Mouse (Mus musculus): Measurements from ENCODE around the gene Olfr1208. TPM values are rescaled to one million over a fixed set of nuclear protein-coding genes. Genes with fewer than 3 reads are reported as not detected.

Gene Olfr1208
- total RNA-seq (2014; rRNA removed) (not detected in 2 replicates), polyA plus RNA-seq (2015; fragmentation: Nextera tagmentation; extraction: Ambion mirVana) (not detected in 2 replicates)

- ATAC-seq (ENCODE audit: low FRiP score), result no peak
- no peak for DNase-seq (ENCODE audit: low spot score)
These were observed at the start of gene Olfr1208 for GRCm38 (mm10) chr2:88902211-88902610. TSS of gene Olfr1208 (minus strand) at chr2:88902311.

DNA sequence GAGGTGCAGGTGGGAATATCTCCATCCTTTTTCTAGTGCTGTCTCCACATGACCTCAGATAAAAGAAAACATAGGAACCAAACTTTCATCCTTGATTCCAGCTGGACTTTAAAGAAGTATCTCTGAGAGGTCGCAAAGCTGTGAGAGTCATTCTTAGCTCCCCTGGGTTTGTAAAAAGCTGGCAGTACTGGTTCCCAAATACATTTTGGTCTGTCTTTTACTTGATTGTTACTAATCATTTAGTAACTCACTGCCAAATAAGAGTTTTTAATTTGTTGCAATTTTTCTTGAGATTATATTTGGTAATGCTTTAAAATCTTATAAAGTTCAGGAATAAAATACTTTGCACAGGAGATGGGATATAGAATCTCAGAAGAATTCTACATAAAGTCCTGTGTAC lies 35.9 kb upstream of the Olfr1208 start, which contains the start of gene Olfr1211:
Olfr1211 (minus strand) TSS at position 101 of the 400 bp plus-strand sequence.
- H3K9ac ChIP-seq (replicated peaks; ENCODE audit: low read length, poor library complexity, severe bottlenecking), result no peak within 1 kb of the TSS
- H3K27ac ChIP-seq (ENCODE audit: low read depth, low read length), result no peak within 1 kb of the TSS
- H3K4me3 ChIP-seq (ENCODE audit: low read depth, low read length), result no peak within 1 kb of the TSS
- DNase-seq (ENCODE audit: low spot score) (no peak), ATAC-seq (ENCODE audit: low FRiP score) (no peak)
- no peaks in the 10 kb centered on the region for H3K36me3 ChIP-seq (ENCODE audit: insufficient read depth, low read length)
- no peaks in the 10 kb centered on the region for H3K4me1 ChIP-seq (ENCODE audit: insufficient read depth, low read length)
- WGBS, result 87% methylated on average over 1 of the region's 1 CpGs
- no peak within 1 kb of the TSS for H3K4me2 ChIP-seq (ENCODE audit: low read depth, low read length, poor library complexity, severe bottlenecking)
- no peak for TF ChIP-seq CTCF (IDR thresholded peaks at IDR 0.05)
- no peaks in the 10 kb centered on the region for H3K27me3 ChIP-seq (ENCODE audit: insufficient read depth, low read length)
- no peaks in the 10 kb centered on the region for H3K9me3 ChIP-seq (ENCODE audit: low read length)

More at GRCm38 (mm10) chr2:88902211-88902610, at the start of gene Olfr1208:
- Histone ChIP-seq H3K9ac (replicated peaks; ENCODE audit: low read length, poor library complexity, severe bottlenecking) (no peak within 1 kb of the TSS), H3K27me3 (ENCODE audit: insufficient read depth, low read length) (no peaks in the 10 kb centered on the region), H3K9me3 (ENCODE audit: low read length) (no peaks in the 10 kb centered on the region), H3K36me3 (ENCODE audit: insufficient read depth, low read length) (no peaks in the 10 kb centered on the region), H3K27ac (ENCODE audit: low read depth, low read length) (no peak within 1 kb of the TSS), H3K4me1 (ENCODE audit: insufficient read depth, low read length) (no peaks in the 10 kb centered on the region), H3K4me3 (ENCODE audit: low read depth, low read length) (no peak within 1 kb of the TSS), H3K4me2 (ENCODE audit: low read depth, low read length, poor library complexity, severe bottlenecking) (no peak within 1 kb of the TSS)
- no peak for TF ChIP-seq CTCF (IDR thresholded peaks at IDR 0.05)

DNA sequence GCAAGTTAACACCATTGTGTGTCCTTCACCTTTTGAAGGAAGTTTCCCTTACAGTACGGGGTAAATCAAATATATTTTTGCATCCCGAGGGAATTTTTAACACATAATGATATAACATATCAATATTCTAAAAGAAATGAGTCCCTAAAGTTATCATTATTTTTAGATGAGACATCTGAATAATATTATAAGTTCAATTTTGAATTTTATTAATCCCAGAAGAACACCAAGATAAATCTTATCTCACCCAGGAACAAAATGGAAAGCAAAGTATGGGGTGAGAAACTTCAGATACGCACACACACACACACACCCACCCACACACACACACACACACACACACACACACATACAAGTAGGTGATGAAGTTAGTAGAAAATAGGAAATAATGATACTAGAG lies 12.9 kb upstream of the Olfr1208 start, which contains the start of gene Olfr1209:
Olfr1209 (minus strand) TSS at position 101 of the 400 bp plus-strand sequence.
- no peak for DNase-seq (ENCODE audit: low spot score)
- no peak within 1 kb of the TSS for H3K9ac ChIP-seq (replicated peaks; ENCODE audit: low read length, poor library complexity, severe bottlenecking)
- no peak within 1 kb of the TSS for H3K4me3 ChIP-seq (ENCODE audit: low read depth, low read length)
- no peaks in the 10 kb centered on the region for H3K9me3 ChIP-seq (ENCODE audit: low read length)
- no peaks in the 10 kb centered on the region for H3K36me3 ChIP-seq (ENCODE audit: insufficient read depth, low read length)
- 95% methylated on average over 3 of the region's 3 CpGs for WGBS
- H3K27ac ChIP-seq (ENCODE audit: low read depth, low read length), result no peak within 1 kb of the TSS
- H3K4me1 ChIP-seq (ENCODE audit: insufficient read depth, low read length), result no peaks in the 10 kb centered on the region
- no peaks in the 10 kb centered on the region for H3K27me3 ChIP-seq (ENCODE audit: insufficient read depth, low read length)
- no peak for TF ChIP-seq CTCF (IDR thresholded peaks at IDR 0.05)
- no peak within 1 kb of the TSS for H3K4me2 ChIP-seq (ENCODE audit: low read depth, low read length, poor library complexity, severe bottlenecking)
- no peak for ATAC-seq (ENCODE audit: low FRiP score)

GRCm38 (mm10) chr2:88862931-88863330 lies 39.2 kb downstream of the Olfr1208 start, which contains the start of gene Olfr1206:
TSS of gene Olfr1206 (plus strand) at chr2:88863231.
- Histone ChIP-seq H3K4me1 (ENCODE audit: insufficient read depth, low read length) (no peaks in the 10 kb centered on the region), H3K27ac (ENCODE audit: low read depth, low read length) (no peak within 1 kb of the TSS), H3K27me3 (ENCODE audit: insufficient read depth, low read length) (no peaks in the 10 kb centered on the region), H3K4me2 (ENCODE audit: low read depth, low read length, poor library complexity, severe bottlenecking) (no peak within 1 kb of the TSS), H3K9ac (replicated peaks; ENCODE audit: low read length, poor library complexity, severe bottlenecking) (no peak within 1 kb of the TSS), H3K36me3 (ENCODE audit: insufficient read depth, low read length) (no peaks in the 10 kb centered on the region), H3K9me3 (ENCODE audit: low read length) (no peaks in the 10 kb centered on the region), H3K4me3 (ENCODE audit: low read depth, low read length) (no peak within 1 kb of the TSS)
- DNase-seq (ENCODE audit: low spot score) (no peak), ATAC-seq (ENCODE audit: low FRiP score) (no peak)
- no peak for TF ChIP-seq CTCF (IDR thresholded peaks at IDR 0.05)
- 80% methylated on average over 2 of the region's 2 CpGs for WGBS

DNA sequence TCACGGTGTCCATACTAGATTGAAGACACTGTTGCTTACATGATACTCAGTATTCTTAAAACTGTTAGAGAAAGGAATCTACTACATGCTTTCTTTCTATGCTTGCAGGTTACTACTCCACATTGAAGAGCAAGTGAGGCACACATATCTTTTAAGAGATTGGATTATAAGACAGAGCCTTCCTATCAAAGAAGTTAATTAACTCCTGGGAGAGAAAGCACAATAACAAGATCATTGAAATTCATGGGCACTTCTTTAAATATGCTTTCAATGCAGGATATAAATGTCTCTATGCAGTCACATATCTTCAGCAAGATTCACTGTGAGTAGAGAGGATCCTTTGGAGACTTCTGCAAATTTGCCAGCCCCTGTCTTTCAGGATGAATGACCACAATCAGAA lies 53.1 kb downstream of the Olfr1208 start, which contains the start of gene Olfr1204:
Olfr1204 (plus strand) TSS at position 301 of the 400 bp plus-strand sequence.
- Histone ChIP-seq H3K9ac (replicated peaks; ENCODE audit: low read length, poor library complexity, severe bottlenecking) (no peak within 1 kb of the TSS), H3K27me3 (ENCODE audit: insufficient read depth, low read length) (no peaks in the 10 kb centered on the region), H3K9me3 (ENCODE audit: low read length) (no peaks in the 10 kb centered on the region), H3K36me3 (ENCODE audit: insufficient read depth, low read length) (no peaks in the 10 kb centered on the region), H3K4me3 (ENCODE audit: low read depth, low read length) (no peak within 1 kb of the TSS), H3K4me2 (ENCODE audit: low read depth, low read length, poor library complexity, severe bottlenecking) (no peak within 1 kb of the TSS), H3K27ac (ENCODE audit: low read depth, low read length) (no peak within 1 kb of the TSS), H3K4me1 (ENCODE audit: insufficient read depth, low read length) (no peaks in the 10 kb centered on the region)
- no peak for ATAC-seq (ENCODE audit: low FRiP score)
- no peak for TF ChIP-seq CTCF (IDR thresholded peaks at IDR 0.05)
- DNase-seq (ENCODE audit: low spot score), result no peak
- WGBS, result 91% methylated on average over 1 of the region's 1 CpGs

Other genes with a start within 250 kb of the Olfr1208 start
- gene Olfr1193, start 226.7 kb downstream of the Olfr1208 start, total RNA-seq (2014; rRNA removed), result not detected in 2 replicates
- not detected in 2 replicates for gene Olfr1193, start 226.7 kb downstream of the Olfr1208 start, polyA plus RNA-seq (2015; fragmentation: Nextera tagmentation; extraction: Ambion mirVana)
- gene Olfr1195, start 213.1 kb downstream of the Olfr1208 start, total RNA-seq (2014; rRNA removed), result not detected in 2 replicates
- gene Olfr1195, start 213.1 kb downstream of the Olfr1208 start, polyA plus RNA-seq (2015; fragmentation: Nextera tagmentation; extraction: Ambion mirVana), result not detected in 2 replicates
- gene Olfr1196, start 197.7 kb downstream of the Olfr1208 start, total RNA-seq (2014; rRNA removed), result not detected in 2 replicates
- gene Olfr1196, start 197.7 kb downstream of the Olfr1208 start, polyA plus RNA-seq (2015; fragmentation: Nextera tagmentation; extraction: Ambion mirVana), result not detected in 2 replicates
- not detected in 2 replicates for gene Olfr1197, start 169.9 kb downstream of the Olfr1208 start, total RNA-seq (2014; rRNA removed)
- gene Olfr1197, start 169.9 kb downstream of the Olfr1208 start, polyA plus RNA-seq (2015; fragmentation: Nextera tagmentation; extraction: Ambion mirVana), result not detected in 2 replicates
- not detected in 2 replicates for gene Olfr1198, start 150.9 kb downstream of the Olfr1208 start, total RNA-seq (2014; rRNA removed)
- gene Olfr1198, start 150.9 kb downstream of the Olfr1208 start, polyA plus RNA-seq (2015; fragmentation: Nextera tagmentation; extraction: Ambion mirVana), result not detected in 2 replicates
- gene Olfr1199, start 141.8 kb downstream of the Olfr1208 start, total RNA-seq (2014; rRNA removed), result not detected in 2 replicates
- gene Olfr1199, start 141.8 kb downstream of the Olfr1208 start, polyA plus RNA-seq (2015; fragmentation: Nextera tagmentation; extraction: Ambion mirVana), result not detected in 2 replicates
- gene Olfr1200, start 131.8 kb downstream of the Olfr1208 start, total RNA-seq (2014; rRNA removed), result not detected in 2 replicates
- not detected in 2 replicates for gene Olfr1200, start 131.8 kb downstream of the Olfr1208 start, polyA plus RNA-seq (2015; fragmentation: Nextera tagmentation; extraction: Ambion mirVana)
- not detected in 2 replicates for gene Olfr1201, start 109.3 kb downstream of the Olfr1208 start, total RNA-seq (2014; rRNA removed)
- not detected in 2 replicates for gene Olfr1201, start 109.3 kb downstream of the Olfr1208 start, polyA plus RNA-seq (2015; fragmentation: Nextera tagmentation; extraction: Ambion mirVana)
- gene Olfr1202, start 87.8 kb downstream of the Olfr1208 start, total RNA-seq (2014; rRNA removed), result not detected in 2 replicates
- gene Olfr1202, start 87.8 kb downstream of the Olfr1208 start, polyA plus RNA-seq (2015; fragmentation: Nextera tagmentation; extraction: Ambion mirVana), result 0.04 TPM in 1 of 2 replicates, not detected in the other
- not detected in 2 replicates for gene Olfr1205, start 72.6 kb downstream of the Olfr1208 start, total RNA-seq (2014; rRNA removed)
- not detected in 2 replicates for gene Olfr1205, start 72.6 kb downstream of the Olfr1208 start, polyA plus RNA-seq (2015; fragmentation: Nextera tagmentation; extraction: Ambion mirVana)
- gene Olfr1204, start 53.0 kb downstream of the Olfr1208 start, total RNA-seq (2014; rRNA removed), result not detected in 2 replicates
- gene Olfr1204, start 53.0 kb downstream of the Olfr1208 start, polyA plus RNA-seq (2015; fragmentation: Nextera tagmentation; extraction: Ambion mirVana), result not detected in 2 replicates
- gene Olfr1206, start 39.1 kb downstream of the Olfr1208 start, total RNA-seq (2014; rRNA removed), result not detected in 2 replicates
- not detected in 2 replicates for gene Olfr1206, start 39.1 kb downstream of the Olfr1208 start, polyA plus RNA-seq (2015; fragmentation: Nextera tagmentation; extraction: Ambion mirVana)
- gene Olfr1209, start 12.8 kb upstream of the Olfr1208 start, total RNA-seq (2014; rRNA removed), result not detected in 2 replicates
- gene Olfr1209, start 12.8 kb upstream of the Olfr1208 start, polyA plus RNA-seq (2015; fragmentation: Nextera tagmentation; extraction: Ambion mirVana), result not detected in 2 replicates
- gene Olfr1211, start 35.8 kb upstream of the Olfr1208 start, total RNA-seq (2014; rRNA removed), result not detected in 2 replicates
- not detected in 2 replicates for gene Olfr1211, start 35.8 kb upstream of the Olfr1208 start, polyA plus RNA-seq (2015; fragmentation: Nextera tagmentation; extraction: Ambion mirVana)
- gene Olfr1212, start 51.7 kb upstream of the Olfr1208 start, total RNA-seq (2014; rRNA removed), result not detected in 2 replicates
- gene Olfr1212, start 51.7 kb upstream of the Olfr1208 start, polyA plus RNA-seq (2015; fragmentation: Nextera tagmentation; extraction: Ambion mirVana), result not detected in 2 replicates
- not detected in 2 replicates for gene Gm13762, start 78.0 kb upstream of the Olfr1208 start, total RNA-seq (2014; rRNA removed)
- gene Gm13762, start 78.0 kb upstream of the Olfr1208 start, polyA plus RNA-seq (2015; fragmentation: Nextera tagmentation; extraction: Ambion mirVana), result not detected in 2 replicates
- gene Olfr1214, start 90.3 kb upstream of the Olfr1208 start, total RNA-seq (2014; rRNA removed), result not detected in 2 replicates
- not detected in 2 replicates for gene Olfr1214, start 90.3 kb upstream of the Olfr1208 start, polyA plus RNA-seq (2015; fragmentation: Nextera tagmentation; extraction: Ambion mirVana)
- gene Olfr1215, start 104.7 kb upstream of the Olfr1208 start, total RNA-seq (2014; rRNA removed), result not detected in 2 replicates
- not detected in 2 replicates for gene Olfr1215, start 104.7 kb upstream of the Olfr1208 start, polyA plus RNA-seq (2015; fragmentation: Nextera tagmentation; extraction: Ambion mirVana)
- not detected in 2 replicates for gene Olfr1216, start 116.0 kb upstream of the Olfr1208 start, total RNA-seq (2014; rRNA removed)
- not detected in 2 replicates for gene Olfr1216, start 116.0 kb upstream of the Olfr1208 start, polyA plus RNA-seq (2015; fragmentation: Nextera tagmentation; extraction: Ambion mirVana)
- not detected in 2 replicates for gene Olfr1217, start 129.8 kb upstream of the Olfr1208 start, total RNA-seq (2014; rRNA removed)
- not detected in 2 replicates for gene Olfr1217, start 129.8 kb upstream of the Olfr1208 start, polyA plus RNA-seq (2015; fragmentation: Nextera tagmentation; extraction: Ambion mirVana)
- gene Olfr1218, start 158.9 kb upstream of the Olfr1208 start, total RNA-seq (2014; rRNA removed), result not detected in 2 replicates
- gene Olfr1218, start 158.9 kb upstream of the Olfr1208 start, polyA plus RNA-seq (2015; fragmentation: Nextera tagmentation; extraction: Ambion mirVana), result not detected in 2 replicates
- not detected in 2 replicates for gene Olfr1219, start 181.2 kb upstream of the Olfr1208 start, total RNA-seq (2014; rRNA removed)
- not detected in 2 replicates for gene Olfr1219, start 181.2 kb upstream of the Olfr1208 start, polyA plus RNA-seq (2015; fragmentation: Nextera tagmentation; extraction: Ambion mirVana)
- gene Olfr1220, start 204.5 kb upstream of the Olfr1208 start, total RNA-seq (2014; rRNA removed), result not detected in 2 replicates
- not detected in 2 replicates for gene Olfr1220, start 204.5 kb upstream of the Olfr1208 start, polyA plus RNA-seq (2015; fragmentation: Nextera tagmentation; extraction: Ambion mirVana)
- gene Olfr1221, start 215.0 kb upstream of the Olfr1208 start, total RNA-seq (2014; rRNA removed), result not detected in 2 replicates
- not detected in 2 replicates for gene Olfr1221, start 215.0 kb upstream of the Olfr1208 start, polyA plus RNA-seq (2015; fragmentation: Nextera tagmentation; extraction: Ambion mirVana)
- not detected in 2 replicates for gene Olfr1222, start 230.7 kb upstream of the Olfr1208 start, total RNA-seq (2014; rRNA removed)
- gene Olfr1222, start 230.7 kb upstream of the Olfr1208 start, polyA plus RNA-seq (2015; fragmentation: Nextera tagmentation; extraction: Ambion mirVana), result not detected in 2 replicates
- gene Olfr1223, start 249.2 kb upstream of the Olfr1208 start, total RNA-seq (2014; rRNA removed), result not detected in 2 replicates
- not detected in 2 replicates for gene Olfr1223, start 249.2 kb upstream of the Olfr1208 start, polyA plus RNA-seq (2015; fragmentation: Nextera tagmentation; extraction: Ambion mirVana)

Data from midbrain, postnatal 0 days (tissue).